Mouse (Mus musculus) hindbrain, embryonic 14.5 days (tissue): ENCODE results near the gene Trp53i11. TPM values are rescaled to one million over a fixed set of nuclear protein-coding genes. Genes with fewer than 3 reads are reported as not detected.
A peak's percentile ranks its signal among the peaks of the same experiment; 100 is the strongest.

Experiments
- ATAC-seq: fragments of 200-750 bp; cut with Nextera tagmentation; 2 replicates; pipeline ENCODE4 v1.8.0; 2017; ENCODE audit warnings: moderate number of reproducible peaks, mild to moderate bottlenecking, moderate TSS enrichment, moderate library complexity; ENCODE audit not compliant: low FRiP score
- DNase-seq: peaks from one replicate; pipeline ENCODE4 v3.0.0-alpha.2; 2015; ENCODE audit warnings: low spot score
- H3K27ac ChIP-seq: fragments of 300-500 bp; sonication (generic); 2 replicates; pipeline ENCODE4 v1.5.1; 2014; ENCODE audit warnings: mild to moderate bottlenecking, moderate library complexity
- H3K27me3 ChIP-seq: fragments of 300-500 bp; sonication (generic); 2 replicates; pipeline ENCODE4 v1.6.1; 2014; ENCODE audit warnings: mild to moderate bottlenecking, low read length, mixed read lengths; ENCODE audit not compliant: control insufficient read depth, insufficient read depth
- H3K36me3 ChIP-seq: fragments of 300-500 bp; sonication (generic); replicated peaks from 2 replicates; pipeline ENCODE4 v1.6.1; 2014; ENCODE audit not compliant: control insufficient read depth, insufficient read depth
- H3K4me1 ChIP-seq: fragments of 300-500 bp; sonication (generic); replicated peaks from 2 replicates; pipeline ENCODE4 v1.6.1; 2014; ENCODE audit warnings: antibody characterized with exemption, low read length, mixed read lengths; ENCODE audit not compliant: control insufficient read depth, insufficient read depth
- H3K4me2 ChIP-seq: fragments of 300-500 bp; sonication (generic); replicated peaks from 2 replicates; pipeline ENCODE4 v1.6.1; 2014; ENCODE audit warnings: mild to moderate bottlenecking, moderate library complexity
- H3K4me3 ChIP-seq: fragments of 300-500 bp; sonication (generic); replicated peaks from 2 replicates; pipeline ENCODE4 v1.5.1; 2014; ENCODE audit warnings: mild to moderate bottlenecking, low read length
- H3K9ac ChIP-seq: fragments of 300-500 bp; sonication (generic); 2 replicates; pipeline ENCODE4 v1.6.1; 2014
- H3K9me3 ChIP-seq: fragments of 300-500 bp; sonication (generic); 2 replicates; pipeline ENCODE4 v1.6.1; 2016; ENCODE audit warnings: low read length; ENCODE audit not compliant: control insufficient read depth
- WGBS: fragments of 180-500 bp; shearing (Covaris S2); extraction: QIAGEN DNeasy Blood & Tissue Kit; methylation state at CpG from one replicate; pipeline ENCODE4 v1.1.7; 2014; 5-methylcytosine and 5-hydroxymethylcytosine counted together
- polyA plus RNA-seq: library from polyadenylated mRNA; unstranded; fragments of >200 nt; fragmentation: Nextera tagmentation; extraction: Ambion mirVana; gene quantifications from 2 replicates; pipeline ENCODE4 v1.2.1, GENCODE M21; 2014

The Trp53i11 gene
- polyA plus RNA-seq, 1 experiment from 2014 or later: 99.4 TPM

- Histone ChIP-seq H3K27ac (peak overlapping the region; percentile 49; the same call in 1 of the 2 replicates), H3K36me3 (no peaks in the 10 kb centered on the region), H3K4me2 (no peak overlapping the region), H3K4me1 (peaks cover 25% of the 10 kb centered on the region; the same call in 1 of the 2 replicates), H3K9ac (no peak overlapping the region), H3K9me3 (no peaks in the 10 kb centered on the region), H3K27me3 (no peaks in the 10 kb centered on the region), H3K4me3 (no peak overlapping the region)
- WGBS: 71% methylated on average over 19 of the region's 19 CpGs
- ATAC-seq (no peak), DNase-seq (no peak)
Observed at GRCm38 (mm10) chr2:93170156-93170844, 17.0 kb upstream of the Trp53i11 start.

- Histone ChIP-seq H3K9ac (no peak overlapping the region), H3K27ac (peak overlapping the region; percentile 49; the same call in 1 of the 2 replicates), H3K9me3 (no peaks in the 10 kb centered on the region), H3K4me2 (no peak overlapping the region), H3K27me3 (no peaks in the 10 kb centered on the region), H3K4me3 (no peak overlapping the region), H3K4me1 (peaks cover 28% of the 10 kb centered on the region; the same call in 1 of the 2 replicates), H3K36me3 (no peaks in the 10 kb centered on the region)
- DNase-seq (peak; percentile 58), ATAC-seq (peak; percentile 37; the same call in 1 of the 2 replicates)
- 41% methylated on average over 5 of the region's 5 CpGs for WGBS
Observed at GRCm38 (mm10) chr2:93170845-93171200, 16.5 kb upstream of the Trp53i11 start.

GRCm38 (mm10) chr2:93171929-93172328, 15.4 kb upstream of the Trp53i11 start:
- Histone ChIP-seq H3K4me3 (no peak overlapping the region), H3K36me3 (no peaks in the 10 kb centered on the region), H3K9me3 (no peaks in the 10 kb centered on the region), H3K27ac (no peak overlapping the region), H3K4me2 (no peak overlapping the region), H3K4me1 (peaks cover 29% of the 10 kb centered on the region), H3K9ac (no peak overlapping the region), H3K27me3 (no peaks in the 10 kb centered on the region)
- WGBS: 66% methylated on average over 6 of the region's 6 CpGs
- ATAC-seq: no peak
- DNase-seq: no peak

GRCm38 (mm10) chr2:93172460-93172859, 14.9 kb upstream of the Trp53i11 start:
- WGBS: 44% methylated on average over 5 of the region's 5 CpGs
- ATAC-seq (no peak), DNase-seq (no peak)
- Histone ChIP-seq H3K4me1 (peaks cover 33% of the 10 kb centered on the region), H3K36me3 (no peaks in the 10 kb centered on the region), H3K27ac (no peak overlapping the region), H3K27me3 (no peaks in the 10 kb centered on the region), H3K9me3 (no peaks in the 10 kb centered on the region), H3K4me2 (no peak overlapping the region), H3K9ac (no peak overlapping the region), H3K4me3 (no peak overlapping the region)

- ATAC-seq: no peak
- Histone ChIP-seq H3K4me2 (no peak overlapping the region), H3K4me1 (peaks cover 41% of the 10 kb centered on the region), H3K9ac (no peak overlapping the region), H3K4me3 (no peak overlapping the region), H3K36me3 (no peaks in the 10 kb centered on the region), H3K27ac (no peak overlapping the region), H3K27me3 (no peaks in the 10 kb centered on the region), H3K9me3 (no peaks in the 10 kb centered on the region)
- 17% methylated on average over 5 of the region's 5 CpGs for WGBS
- no peak for DNase-seq
Observed at GRCm38 (mm10) chr2:93174159-93174558, 13.2 kb upstream of the Trp53i11 start.

GRCm38 (mm10) chr2:93175278-93175677, 12.1 kb upstream of the Trp53i11 start:
- Histone ChIP-seq H3K27ac (no peak overlapping the region; the same call in 1 of the 2 replicates), H3K9ac (no peak overlapping the region), H3K36me3 (no peaks in the 10 kb centered on the region), H3K4me1 (peaks cover 50% of the 10 kb centered on the region), H3K9me3 (no peaks in the 10 kb centered on the region), H3K4me3 (no peak overlapping the region), H3K27me3 (no peaks in the 10 kb centered on the region), H3K4me2 (no peak overlapping the region)
- DNase-seq (no peak), ATAC-seq (no peak)
- 21% methylated on average over 5 of the region's 5 CpGs for WGBS

GRCm38 (mm10) chr2:93175721-93176120, 11.6 kb upstream of the Trp53i11 start:
- peaks cover 54% of the 10 kb centered on the region for H3K4me1 ChIP-seq
- H3K9ac ChIP-seq: no peak overlapping the region
- DNase-seq: no peak

GRCm38 (mm10) chr2:93176193-93176798, 11.1 kb upstream of the Trp53i11 start:
- Histone ChIP-seq H3K27ac (peak overlapping the region; percentile 80), H3K9me3 (no peaks in the 10 kb centered on the region), H3K4me3 (no peak overlapping the region), H3K9ac (peak overlapping the region; percentile 24), H3K4me2 (no peak overlapping the region), H3K36me3 (no peaks in the 10 kb centered on the region), H3K4me1 (peaks cover 51% of the 10 kb centered on the region), H3K27me3 (no peaks in the 10 kb centered on the region)
- 15% methylated on average over 4 of the region's 4 CpGs for WGBS
- ATAC-seq: 0 out of 2 replicates have a peak, but pooled peaks have one; percentile 0
- DNase-seq: no peak

More at GRCm38 (mm10) chr2:93175721-93176120, 11.6 kb upstream of the Trp53i11 start:
- no peak overlapping the region for H3K4me3 ChIP-seq
- no peaks in the 10 kb centered on the region for H3K27me3 ChIP-seq
- H3K9me3 ChIP-seq: no peaks in the 10 kb centered on the region
- H3K27ac ChIP-seq: peak overlapping the region; percentile 80
- H3K36me3 ChIP-seq: no peaks in the 10 kb centered on the region
- 50% methylated on average over 2 of the region's 2 CpGs for WGBS
- H3K4me2 ChIP-seq: no peak overlapping the region
- ATAC-seq: no peak

- Histone ChIP-seq H3K27ac (peak overlapping the region; percentile 80), H3K9me3 (no peaks in the 10 kb centered on the region), H3K4me2 (0 out of 2 replicates have a peak overlapping the region, but pooled peaks have one; percentile 20), H3K36me3 (no peaks in the 10 kb centered on the region), H3K4me3 (no peak overlapping the region), H3K27me3 (no peaks in the 10 kb centered on the region), H3K4me1 (peaks cover 48% of the 10 kb centered on the region), H3K9ac (peak overlapping the region; percentile 24)
- 3% methylated on average over 17 of the region's 17 CpGs for WGBS
- peak; percentile 65 for DNase-seq
- ATAC-seq: peak; percentile 41
Observed at GRCm38 (mm10) chr2:93176871-93177667, 10.3 kb upstream of the Trp53i11 start.
